Mouse (Mus musculus): ENCODE results near the gene Hvcn1.
"Not testable (repeated sequence)": the region's sequence is repeated elsewhere in the genome, so short reads cannot be mapped to it uniquely, and the experiment has no call there.

The Hvcn1 gene

DNA sequence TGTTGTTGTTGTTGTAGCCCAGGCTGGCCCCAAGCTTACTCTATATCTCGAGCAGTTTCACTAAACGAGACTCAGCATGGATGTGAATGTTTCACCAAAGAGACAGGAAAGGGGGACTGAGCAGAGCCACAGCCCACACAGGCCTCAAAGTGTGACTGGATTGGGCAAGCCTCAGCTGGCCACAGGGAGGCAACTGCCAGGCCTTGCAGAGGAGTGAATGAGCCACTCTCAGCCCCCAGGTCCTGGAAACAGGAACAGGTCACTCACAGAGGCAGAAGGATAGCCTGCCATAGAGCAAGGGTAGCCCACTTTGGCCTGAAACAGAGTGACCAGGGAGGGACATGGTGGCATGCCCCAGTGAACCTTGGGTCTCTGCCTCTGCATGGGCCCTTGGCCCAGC, 2.4 kb upstream of the Hvcn1 start:
- DNase-seq (ENCODE audit: low read depth, low spot score), result no peak

DNA sequence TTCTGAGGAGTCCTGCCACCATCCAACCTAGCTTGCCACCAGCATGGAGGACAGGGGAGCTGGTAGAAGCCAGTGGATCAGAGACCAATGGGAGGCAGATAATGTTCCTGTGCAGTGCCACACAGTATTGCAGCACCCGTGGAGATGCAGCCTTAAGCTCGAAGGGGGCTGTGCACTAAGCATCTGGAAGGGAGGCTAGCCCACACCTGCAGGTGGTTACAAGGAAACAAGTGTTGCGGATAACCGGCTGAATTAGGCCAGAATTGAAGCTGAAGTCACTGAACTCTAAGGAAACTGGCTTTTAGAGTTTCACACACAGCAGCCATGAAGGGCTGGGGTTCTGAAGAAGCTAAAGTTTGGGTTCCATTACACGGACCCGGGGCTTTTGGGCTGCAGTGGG, 2.3 kb downstream of the Hvcn1 start:
- DNase-seq (ENCODE audit: low read depth, low spot score), result no peak

DNA sequence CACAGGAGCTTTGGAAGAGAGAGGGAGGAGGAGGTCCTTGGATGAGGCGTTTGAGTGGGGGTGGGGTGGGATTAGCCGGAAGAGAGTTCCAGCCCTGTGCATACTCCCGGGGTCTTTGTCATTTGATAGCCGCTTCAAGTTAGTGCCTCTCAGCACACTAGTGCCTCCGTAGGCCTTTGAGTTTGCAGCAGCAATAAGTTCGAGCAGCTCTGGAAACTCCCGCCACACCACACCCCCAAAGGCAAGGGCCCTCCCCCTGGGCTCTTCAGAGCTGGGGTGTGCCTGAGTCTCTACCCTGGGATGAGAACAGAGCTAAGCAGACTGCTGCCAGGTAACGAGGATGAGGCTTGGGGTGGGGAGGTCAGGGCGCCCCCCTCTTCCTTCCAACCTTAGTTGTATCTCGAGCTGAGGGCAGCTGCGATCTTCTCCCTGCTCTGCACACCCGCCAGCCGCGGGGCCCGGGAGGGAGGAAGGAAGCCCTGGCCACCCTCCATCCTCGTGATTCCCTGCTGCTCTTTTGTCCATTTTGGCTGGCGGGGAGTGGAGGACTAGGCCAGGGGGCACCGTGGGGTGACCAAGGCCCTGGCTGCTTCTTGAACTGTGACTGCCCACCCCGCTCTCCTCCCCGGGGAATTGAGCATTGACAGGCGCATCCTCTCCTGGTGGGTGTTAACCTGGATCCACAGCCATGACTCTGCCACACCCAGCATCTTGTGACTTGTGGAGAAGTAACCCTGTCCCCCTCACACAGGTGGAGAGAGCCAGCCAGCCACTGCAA, 3.2 kb downstream of the Hvcn1 start:
- DNase-seq (ENCODE audit: low read depth, low spot score), result peak; percentile 97

DNA sequence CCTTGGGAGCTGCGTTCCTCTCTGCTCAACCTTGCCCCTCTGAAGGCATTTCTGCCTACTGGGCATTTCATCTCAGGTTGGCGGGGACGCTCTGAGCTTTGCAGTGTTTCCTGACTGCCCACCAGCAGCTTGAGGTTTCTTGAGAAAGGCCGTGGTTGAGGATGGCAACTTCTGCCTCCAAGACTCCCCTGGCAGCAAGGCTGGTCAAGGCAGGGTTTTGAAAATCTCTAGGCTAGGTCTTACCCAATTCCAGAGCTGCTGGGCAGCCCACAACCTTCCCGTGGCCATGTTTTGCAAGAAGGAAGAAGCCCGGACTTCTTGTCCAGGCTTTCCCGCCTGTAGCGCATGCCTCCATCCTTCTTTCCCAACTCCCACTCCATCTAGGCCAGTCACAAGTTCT, 4.3 kb downstream of the Hvcn1 start:
- DNase-seq (ENCODE audit: low read depth, low spot score), result no peak

DNA sequence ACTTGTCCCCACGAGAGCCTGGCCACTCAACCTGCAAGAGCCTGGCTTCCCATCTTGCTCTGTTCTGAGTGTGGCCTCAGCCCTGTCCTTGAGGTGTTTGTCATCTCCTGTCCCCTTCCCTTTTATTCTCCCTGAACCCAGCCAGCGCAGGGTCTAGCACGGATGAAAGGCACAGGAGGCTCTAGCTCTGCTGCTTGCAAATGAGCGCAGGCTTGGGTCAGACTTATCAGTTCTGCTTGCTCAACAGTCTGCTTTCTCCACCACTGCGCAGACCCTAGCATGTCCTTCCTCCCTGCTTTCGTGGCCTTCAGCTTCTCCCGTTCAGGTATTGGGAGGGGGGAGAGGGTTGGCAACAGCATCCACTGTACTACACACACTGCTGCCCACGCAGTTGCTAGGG, 5.5 kb downstream of the Hvcn1 start:
- DNase-seq (ENCODE audit: low read depth, low spot score), result no peak

DNA sequence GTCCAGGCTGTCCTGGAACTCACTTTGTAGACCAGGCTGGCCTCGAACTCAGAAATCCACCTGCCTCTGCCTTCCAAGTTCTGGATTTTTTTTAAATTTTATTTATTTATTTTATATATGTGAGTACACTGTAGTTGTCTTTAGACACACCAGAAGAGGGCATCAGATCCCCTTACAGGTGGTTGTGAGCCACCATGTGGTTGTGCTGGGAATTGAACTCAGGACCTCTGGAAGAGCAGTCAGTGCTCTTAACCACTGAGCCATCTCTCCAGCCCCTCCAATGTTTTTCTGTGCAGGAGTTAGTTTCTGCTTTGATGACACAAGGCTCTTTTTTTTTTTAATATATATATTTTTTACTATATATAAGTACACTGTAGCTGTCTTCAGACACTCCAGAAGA, 6.2 kb downstream of the Hvcn1 start:
- DNase-seq (ENCODE audit: low read depth, low spot score), result not testable (repeated sequence)

DNA sequence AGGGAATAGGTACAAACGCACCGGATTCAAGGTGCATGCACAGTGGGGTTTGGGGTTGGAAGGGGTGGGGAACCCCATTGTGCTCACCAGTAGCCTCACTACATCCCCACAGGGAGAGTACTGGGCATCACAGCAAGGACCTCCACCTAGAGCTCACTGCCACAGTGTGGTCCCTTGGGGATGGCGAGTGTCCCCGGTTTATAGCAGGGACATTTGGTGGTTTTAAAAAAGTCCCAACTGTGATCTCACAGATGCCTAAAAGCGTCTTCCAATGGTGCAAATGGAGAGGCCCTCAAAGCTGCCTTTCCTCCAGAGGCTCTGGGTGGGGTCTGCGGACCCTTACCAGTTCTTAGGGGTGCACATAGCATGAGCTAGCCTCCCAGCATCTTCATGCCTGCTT, 7.3 kb downstream of the Hvcn1 start:
- DNase-seq (ENCODE audit: low read depth, low spot score), result no peak

DNA sequence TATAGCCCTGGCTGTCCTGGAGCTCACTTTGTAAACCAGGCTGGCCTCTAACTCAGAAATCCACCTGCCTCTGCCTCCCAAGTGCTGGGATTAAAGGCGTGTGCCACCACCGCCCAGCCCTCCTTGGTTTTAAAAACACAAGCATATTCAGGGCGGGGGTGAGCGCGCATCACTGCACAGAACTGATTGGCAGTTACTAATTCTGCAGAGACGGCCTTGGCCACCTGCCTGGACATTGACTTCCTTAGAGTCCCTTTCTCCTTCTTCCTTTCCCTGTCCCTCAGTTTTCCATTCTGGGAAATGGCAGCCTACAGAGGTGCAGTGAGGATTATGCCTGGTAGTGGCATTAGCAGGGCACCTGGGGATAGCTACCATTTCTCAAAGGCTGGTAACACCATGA, 11.0 kb downstream of the Hvcn1 start:
- no peak for DNase-seq (ENCODE audit: low read depth, low spot score)

DNA sequence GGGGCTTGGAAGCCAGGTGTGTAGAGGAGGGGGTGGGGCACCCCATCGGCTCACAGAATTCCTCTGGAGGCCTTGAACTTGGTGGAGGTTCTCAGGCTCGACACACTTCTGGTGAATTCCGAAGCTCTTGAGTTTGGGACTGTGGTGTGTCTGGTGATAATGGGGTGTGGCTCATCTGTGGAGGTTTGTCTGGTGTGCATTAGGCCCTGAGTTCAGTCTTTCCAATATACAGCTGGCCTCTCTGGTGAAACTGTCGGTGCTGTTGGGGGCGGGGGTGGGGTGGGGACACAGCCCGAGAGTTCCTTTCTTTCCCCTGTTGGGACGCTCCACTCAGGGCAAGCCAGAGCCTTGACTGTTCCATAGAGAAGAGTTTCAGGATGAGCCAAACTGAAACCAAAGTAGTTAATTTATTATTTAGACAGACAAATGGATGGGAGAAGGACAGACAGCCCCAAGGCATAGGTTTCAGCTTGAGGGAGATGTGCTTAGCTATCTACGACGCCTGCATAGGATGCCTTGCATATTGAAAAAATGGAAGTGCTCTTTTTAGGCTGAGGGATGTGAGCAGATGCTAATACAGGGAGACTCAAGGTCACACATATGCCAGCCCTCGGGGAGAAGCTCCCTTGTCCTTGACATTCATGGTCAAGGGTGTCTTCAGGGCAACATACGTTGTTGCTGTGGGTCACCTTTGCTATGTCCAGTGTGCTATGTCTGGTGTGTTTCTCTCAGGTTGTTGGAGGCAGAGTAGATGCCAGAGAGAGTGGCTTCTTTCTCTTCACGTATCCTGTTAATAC, 11.7 kb downstream of the Hvcn1 start:
- no peak for DNase-seq (ENCODE audit: low read depth, low spot score)

DNA sequence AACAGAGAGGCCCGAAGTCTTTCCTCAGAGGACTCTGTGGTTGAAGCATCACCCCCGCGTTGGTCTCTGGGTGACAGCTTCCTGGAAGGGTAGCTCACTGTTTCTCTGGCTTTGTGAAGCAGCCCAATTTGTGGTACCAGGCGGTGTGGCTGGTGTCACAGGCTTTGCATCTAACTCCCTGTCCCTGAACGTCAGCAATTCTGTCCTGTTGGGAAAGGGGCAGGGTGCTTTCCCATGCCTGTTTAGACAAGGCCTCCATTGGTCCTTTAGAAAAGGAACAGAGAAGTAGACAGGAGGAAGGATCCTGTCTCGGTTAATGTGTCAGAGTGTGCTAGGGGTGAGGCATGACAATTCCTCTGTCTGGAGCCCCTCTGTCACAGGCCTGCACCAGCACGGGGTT, 12.3 kb downstream of the Hvcn1 start:
- DNase-seq (ENCODE audit: low read depth, low spot score), result no peak

DNA sequence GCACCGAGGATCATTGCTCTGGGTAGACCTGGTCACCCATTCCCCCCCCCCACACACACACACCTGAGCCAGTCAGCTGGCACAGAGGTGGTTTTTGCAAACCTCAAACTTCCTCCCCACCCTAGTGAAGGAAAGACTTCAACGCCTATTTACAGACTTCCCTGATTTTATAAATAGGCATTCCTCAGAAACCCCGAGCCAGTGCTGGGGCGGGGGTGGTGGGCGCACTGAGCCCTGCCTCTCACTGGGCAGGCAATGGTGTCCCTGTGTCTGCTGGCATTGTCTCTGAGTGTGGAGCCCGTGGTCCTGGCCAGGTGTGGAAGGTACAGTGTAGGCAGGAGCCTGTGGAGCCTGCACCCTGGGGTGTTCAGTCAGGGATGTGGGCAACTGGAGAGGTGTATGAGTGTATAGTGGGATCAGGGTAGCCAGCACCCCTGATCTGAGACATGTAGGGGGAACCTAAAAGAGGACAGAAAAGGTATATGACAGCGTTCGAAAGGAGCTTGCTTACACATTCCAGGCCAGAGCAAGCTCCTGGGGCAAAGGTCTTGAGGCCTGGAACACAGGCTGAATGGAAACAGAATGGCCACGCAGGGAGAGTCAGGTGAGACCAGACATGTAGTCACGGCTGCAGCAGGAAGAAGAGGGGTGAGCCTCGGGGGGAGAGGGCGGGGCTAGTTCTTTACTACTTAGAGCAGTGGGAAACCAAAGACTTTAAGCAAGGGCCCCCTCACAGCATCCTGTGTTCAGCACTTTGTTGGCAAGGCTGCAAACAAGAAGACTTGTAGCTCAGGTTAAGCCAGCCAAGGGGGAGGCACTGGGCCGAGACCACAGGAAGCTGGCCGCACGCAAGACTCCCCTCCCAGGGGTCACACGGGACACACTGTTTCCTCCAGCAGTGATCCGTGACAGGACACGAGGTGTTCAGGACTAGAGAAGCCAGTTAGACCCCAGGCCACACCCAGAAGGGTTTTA, 13.3 kb downstream of the Hvcn1 start:
- DNase-seq (ENCODE audit: low read depth, low spot score), result no peak

DNA sequence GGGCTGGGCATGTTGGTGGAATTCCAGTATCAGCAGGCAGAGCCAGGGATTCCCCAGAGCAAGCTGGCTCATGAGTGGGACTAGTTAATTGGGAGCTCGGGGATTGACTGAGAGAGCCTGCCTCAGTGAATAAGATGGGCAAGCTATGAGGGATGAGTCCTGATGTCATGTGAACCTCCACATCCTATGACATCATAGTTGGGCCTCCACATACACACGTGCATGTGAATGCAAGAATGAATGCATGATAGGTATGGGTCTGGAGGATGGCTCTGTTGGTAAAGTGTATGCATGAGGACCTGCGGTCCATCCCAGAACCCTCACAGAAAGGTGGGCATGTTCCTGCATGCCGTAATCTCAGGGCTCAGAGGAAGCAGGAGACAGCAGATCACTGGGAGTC, 14.5 kb downstream of the Hvcn1 start:
- no peak for DNase-seq (ENCODE audit: low read depth, low spot score)

DNA sequence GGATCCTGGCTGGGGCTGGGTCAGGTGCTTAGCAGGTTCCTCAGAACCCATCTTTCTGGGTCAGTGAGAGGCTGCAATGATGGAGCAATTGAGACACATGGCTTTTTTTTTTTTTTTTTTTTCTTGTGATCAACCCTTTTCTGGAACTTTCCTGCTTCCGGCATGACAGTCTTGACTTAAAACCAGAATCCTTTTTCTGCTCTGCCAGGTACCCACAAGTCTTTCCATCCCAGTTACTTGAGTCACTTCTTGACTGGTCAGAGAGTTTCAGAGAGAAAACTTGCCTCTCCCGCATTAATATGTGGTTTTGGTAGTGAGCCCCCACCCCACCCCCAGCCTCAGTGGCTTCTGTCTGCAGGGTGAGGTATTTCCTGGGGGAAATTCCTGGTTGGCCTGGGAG, 17.7 kb downstream of the Hvcn1 start:
- no peak for DNase-seq (ENCODE audit: low read depth, low spot score)

DNA sequence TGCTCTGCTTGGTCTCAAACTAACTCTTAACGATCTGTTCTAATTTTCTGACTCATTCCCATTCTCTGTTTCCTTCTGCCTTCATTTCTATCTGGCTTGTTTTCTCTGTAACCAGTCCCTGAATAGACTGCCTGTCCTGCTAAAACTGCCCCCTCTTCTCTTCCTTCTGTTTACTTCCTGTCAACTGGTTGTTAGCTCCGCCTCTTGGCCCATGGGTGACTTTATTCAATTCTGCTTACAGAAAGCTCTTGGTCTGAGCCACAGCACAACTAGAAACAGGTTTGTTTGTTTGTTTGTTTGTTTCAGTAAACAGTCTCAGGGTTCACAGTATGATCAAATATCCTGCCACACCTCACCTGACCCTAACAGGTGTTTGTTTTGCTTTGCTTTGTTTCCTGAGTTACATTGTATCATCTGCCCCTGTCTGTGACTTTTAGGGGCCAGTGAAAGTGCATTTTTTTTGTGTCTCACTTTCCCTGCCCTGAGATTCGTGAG, 21.7 kb downstream of the Hvcn1 start:
- DNase-seq (ENCODE audit: low read depth, low spot score), result no peak

DNA sequence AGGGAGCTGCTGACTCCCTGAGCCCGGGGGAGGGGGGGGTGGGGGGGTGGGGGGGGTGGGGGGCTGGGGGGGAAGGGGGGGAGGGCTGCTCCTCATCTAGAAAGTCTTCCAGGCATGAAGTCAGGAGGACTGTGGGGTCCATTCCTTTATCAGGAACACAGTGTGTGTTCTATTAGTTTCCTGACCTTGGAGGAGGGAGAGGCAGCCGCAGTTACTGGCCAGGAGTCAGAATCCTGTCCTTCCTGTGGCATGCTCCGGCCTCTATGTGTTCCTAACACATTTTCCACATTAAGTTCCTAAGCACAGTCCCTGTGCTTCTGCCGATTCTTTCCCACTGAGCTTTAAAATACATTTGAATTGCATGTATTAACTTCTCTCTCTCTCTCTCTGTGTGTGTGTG, 22.2 kb downstream of the Hvcn1 start:
- DNase-seq (ENCODE audit: low read depth, low spot score), result no peak

DNA sequence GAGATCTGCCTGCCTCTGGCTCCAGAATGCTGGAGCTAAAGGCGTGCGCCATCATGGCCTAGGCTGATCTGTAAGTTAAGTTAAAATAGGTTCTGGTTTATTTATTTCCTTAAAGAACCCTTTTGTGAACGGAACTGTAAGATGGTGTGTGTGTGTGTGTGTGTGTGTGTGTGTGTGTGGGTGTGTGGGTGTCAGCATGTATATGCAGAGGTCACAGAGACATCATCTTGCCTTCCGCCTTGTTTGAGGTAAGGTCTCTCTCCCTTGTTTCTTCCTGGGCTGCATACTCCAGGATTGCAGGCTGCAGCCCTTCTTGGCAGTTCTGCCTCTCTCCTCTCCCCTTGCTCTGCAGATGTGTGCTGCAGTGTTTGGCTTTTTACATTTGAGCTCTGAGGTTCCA, 24.2 kb downstream of the Hvcn1 start:
- no peak for DNase-seq (ENCODE audit: low read depth, low spot score)

DNA sequence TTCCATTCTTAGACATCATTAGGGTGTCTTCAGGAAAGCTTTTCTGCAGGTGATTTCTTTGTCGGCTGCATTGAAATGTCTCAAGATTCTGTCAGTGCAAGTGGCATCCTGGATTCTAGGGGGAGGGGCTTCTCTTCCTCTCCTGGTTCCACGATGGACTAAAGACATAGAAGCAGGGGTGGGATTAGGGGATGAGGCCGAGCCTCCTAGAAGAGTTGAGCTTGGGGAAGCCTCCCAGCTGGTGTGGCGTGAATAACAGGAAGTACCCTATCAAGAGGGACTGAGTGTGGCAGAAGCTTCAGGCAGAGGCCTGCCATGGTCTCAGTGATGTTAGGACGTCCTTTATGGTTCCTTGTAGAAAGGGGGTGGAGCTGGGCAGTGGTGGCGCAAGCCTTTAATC, 24.8 kb downstream of the Hvcn1 start:
- DNase-seq (ENCODE audit: low read depth, low spot score), result no peak

DNA sequence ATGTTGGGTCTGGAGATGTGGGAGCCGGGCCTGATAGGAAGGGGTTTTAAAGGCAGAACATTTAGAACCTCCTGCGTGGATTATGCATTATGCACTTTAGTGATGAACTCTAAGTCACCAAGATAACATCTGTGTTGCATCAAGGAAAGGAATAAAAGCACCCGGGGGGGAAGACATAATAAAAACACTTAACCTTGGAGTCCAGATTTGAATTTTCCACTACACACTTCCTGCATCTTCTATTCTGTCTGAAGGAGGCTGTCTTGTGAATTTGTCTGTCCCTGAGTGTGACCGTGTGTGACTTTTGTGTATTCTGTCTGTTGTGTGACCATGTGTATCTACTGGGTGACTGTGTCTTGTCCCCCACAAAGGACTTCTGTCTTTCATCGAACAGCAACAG, 25.4 kb downstream of the Hvcn1 start:
- no peak for DNase-seq (ENCODE audit: low read depth, low spot score)

DNA sequence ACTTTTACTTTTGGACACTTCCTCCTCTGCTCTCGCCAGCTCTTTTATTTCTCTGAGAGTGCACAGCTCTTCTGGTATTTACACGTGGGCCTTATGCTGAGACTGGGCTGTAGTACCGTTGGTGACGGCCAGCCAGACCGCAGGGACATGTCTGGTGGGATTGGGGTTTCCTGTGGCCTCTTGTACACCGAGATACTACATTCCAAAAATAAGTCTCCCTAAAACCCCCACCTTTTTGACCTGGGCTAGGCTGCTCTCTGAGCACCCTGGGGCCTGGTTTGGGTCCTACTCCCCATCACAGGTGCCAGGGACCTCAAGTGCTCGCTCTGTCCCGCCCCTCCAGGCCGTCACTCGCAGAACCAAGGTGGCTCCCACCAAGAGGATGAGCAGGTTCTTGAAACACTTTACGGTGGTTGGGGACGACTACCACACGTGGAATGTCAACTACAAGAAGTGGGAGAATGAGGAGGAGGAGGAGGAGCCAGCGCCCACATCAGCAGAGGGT, 26.5 kb downstream of the Hvcn1 start:
- DNase-seq (ENCODE audit: low read depth, low spot score), result no peak

DNA sequence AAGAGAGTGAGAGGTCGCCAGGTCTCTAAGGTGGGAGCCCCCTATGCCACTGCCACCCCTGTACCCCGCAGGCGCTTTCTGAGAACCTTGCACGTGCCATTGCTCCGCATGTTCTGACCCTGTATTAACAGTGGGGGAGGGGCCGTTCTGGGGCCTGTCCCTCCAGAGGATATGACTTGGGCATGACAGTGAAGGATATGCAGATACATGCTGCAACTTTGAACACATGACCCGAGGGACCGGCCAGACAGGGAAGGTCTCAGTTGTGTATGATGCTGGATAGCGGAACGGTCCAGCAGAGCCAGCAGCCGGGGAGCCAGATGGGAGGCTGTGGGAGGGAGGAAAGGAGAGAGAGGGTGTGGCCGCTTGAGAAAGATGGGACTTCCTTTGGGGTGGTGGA, 27.1 kb downstream of the Hvcn1 start:
- DNase-seq (ENCODE audit: low read depth, low spot score), result no peak

DNA sequence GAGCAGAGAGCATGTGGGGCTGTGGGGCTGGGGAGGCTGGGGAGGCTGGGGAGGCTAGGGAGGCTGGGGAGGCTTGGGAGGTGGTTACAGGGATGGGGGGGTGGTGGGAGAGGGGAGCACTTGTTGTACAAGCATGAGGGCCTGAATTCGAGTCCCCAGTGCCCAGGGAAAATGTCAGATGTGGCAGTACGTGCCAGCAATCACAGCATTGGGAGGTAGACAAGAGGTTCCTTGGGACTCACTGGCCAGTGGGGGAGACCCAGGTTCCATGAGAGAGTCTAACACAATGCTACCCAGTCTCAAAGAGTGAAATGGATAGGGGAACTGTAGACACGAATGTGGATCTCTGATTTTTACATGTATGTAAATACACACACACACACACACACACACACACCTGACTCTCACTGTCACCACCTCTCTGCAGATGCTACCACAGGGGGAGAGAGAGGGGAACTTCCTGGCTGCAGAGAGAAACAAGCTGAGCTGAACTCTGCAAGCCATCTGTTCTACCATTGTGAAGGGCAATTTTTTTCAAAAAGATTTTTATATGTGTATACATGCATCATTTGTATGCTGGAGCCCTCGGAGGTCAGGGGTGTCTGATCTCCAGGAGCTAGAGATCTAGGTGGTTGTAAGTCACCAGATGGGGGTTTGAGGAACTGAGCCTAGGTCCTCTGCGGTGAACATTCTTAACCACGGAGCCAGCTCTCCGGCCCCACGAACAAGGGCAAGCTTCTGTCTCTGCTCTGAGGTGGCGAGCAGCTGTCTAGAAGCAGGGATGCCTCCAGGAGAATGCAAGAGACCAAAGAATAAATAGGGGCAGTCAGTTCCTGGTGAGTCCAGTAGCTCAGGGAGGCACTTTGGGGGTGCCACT, 28.0 kb downstream of the Hvcn1 start:
- no peak for DNase-seq (ENCODE audit: low read depth, low spot score)
